Mouse (Mus musculus) CH12.LX (cell line): Measurements from ENCODE around the gene 2010300C02Rik. TPM values are rescaled to one million over a fixed set of nuclear protein-coding genes. Genes with fewer than 3 reads are reported as not detected.

Source experiments
- DNase-seq: peaks from one replicate; pipeline ENCODE4 v3.0.0-alpha.2; 2013; ENCODE audit errors: extremely low read depth
- H3K27ac ChIP-seq: 2 replicates; pipeline ENCODE4 v1.5.1; 2012; ENCODE audit warnings: low read depth, mild to moderate bottlenecking, control low read depth, moderate library complexity; ENCODE audit not compliant: insufficient read depth
- H3K27me3 ChIP-seq: replicated peaks from 2 replicates; pipeline ENCODE3; 2012; ENCODE audit warnings: inconsistent platforms
- H3K36me3 ChIP-seq, 2 experiments: replicated peaks in 1 of 2; 2 replicates each; pipeline versions ENCODE3 to v1.6.1; 2012; ENCODE audit warnings: inconsistent platforms in 1 of 2, low read length in 1 of 2, mild to moderate bottlenecking in 1 of 2, mixed read lengths in 1 of 2, moderate library complexity in 1 of 2; ENCODE audit not compliant: control insufficient read depth in 1 of 2, insufficient read depth in 1 of 2
- H3K4me1 ChIP-seq, 2 experiments: 2 replicates each; pipeline ENCODE4 v1.6.1; 2012; ENCODE audit warnings: inconsistent platforms in 1 of 2, moderate library complexity in 1 of 2; ENCODE audit not compliant: insufficient read depth in 2 of 2, control insufficient read depth in 1 of 2
- H3K4me2 ChIP-seq: 2 replicates; pipeline ENCODE4 v1.6.1; 2012; ENCODE audit warnings: low read depth, mild to moderate bottlenecking, control low read depth; ENCODE audit not compliant: poor library complexity, insufficient read depth, severe bottlenecking
- H3K4me3 ChIP-seq, 3 experiments: fragments of 150-350 bp in 1 of 3; sonication (generic) in 1 of 3; replicated peaks in 1 of 3; 2 replicates each; pipeline versions ENCODE3 to v1.5.1; 2011 to 2012; ENCODE audit warnings: low read depth in 2 of 3, low read length in 2 of 3, mild to moderate bottlenecking in 2 of 3, moderate library complexity in 2 of 3, control low read depth in 1 of 3, improper control_type of control experiment in 1 of 3, inconsistent platforms in 1 of 3, mixed read lengths in 1 of 3; ENCODE audit not compliant: poor library complexity in 1 of 3
- H3K79me2 ChIP-seq: replicated peaks from 2 replicates; pipeline ENCODE4 v1.6.1; 2012; ENCODE audit warnings: mild to moderate bottlenecking, moderate library complexity; ENCODE audit not compliant: control insufficient read depth, poor library complexity, insufficient read depth, severe bottlenecking; ENCODE audit errors: extremely low read depth
- H3K9ac ChIP-seq: 2 replicates; pipeline ENCODE4 v1.6.1; 2012; ENCODE audit warnings: low read depth, mild to moderate bottlenecking, control low read depth, moderate library complexity; ENCODE audit not compliant: insufficient read depth
- H3K9me3 ChIP-seq: replicated peaks from 2 replicates; pipeline ENCODE3; 2012; ENCODE audit warnings: low read length, inconsistent platforms, mixed read lengths
- BHLHE40 ChIP-seq: IDR thresholded peaks from 2 replicates; pipeline ENCODE4 v1.6.1; 2011; ENCODE audit warnings: mild to moderate bottlenecking, low read depth, low read length, improper control_type of control experiment
- CHD1 ChIP-seq: IDR thresholded peaks from 2 replicates; pipeline ENCODE4 v1.6.1; 2012; ENCODE audit warnings: low read depth, low read length, improper control_type of control experiment, inconsistent platforms
- GABPA ChIP-seq: IDR thresholded peaks from 2 replicates; pipeline ENCODE4 v1.6.1; 2012; ENCODE audit warnings: low read depth, low read length, improper control_type of control experiment, inconsistent platforms; ENCODE audit not compliant: insufficient replicate concordance
- JUN ChIP-seq: IDR thresholded peaks from 2 replicates; pipeline ENCODE4 v1.6.1; 2011; ENCODE audit warnings: low read depth, mild to moderate bottlenecking, low read length, improper control_type of control experiment, moderate library complexity; ENCODE audit not compliant: insufficient read depth
- JUND ChIP-seq: conservative IDR thresholded peaks from 2 replicates; pipeline ENCODE4 v1.6.1; 2011; ENCODE audit warnings: low read depth, low read length, improper control_type of control experiment
- KAT2A ChIP-seq: IDR thresholded peaks from 2 replicates; pipeline ENCODE4 v1.6.1; 2012; ENCODE audit warnings: low read length, improper control_type of control experiment, inconsistent platforms; ENCODE audit not compliant: insufficient replicate concordance
- MAFK ChIP-seq: IDR thresholded peaks from 2 replicates; pipeline ENCODE4 v1.6.1; 2011; ENCODE audit warnings: low read length, improper control_type of control experiment; ENCODE audit not compliant: insufficient replicate concordance
- MAX ChIP-seq: IDR thresholded peaks from 2 replicates; pipeline ENCODE4 v1.6.1; 2011; ENCODE audit warnings: low read length, improper control_type of control experiment
- MEF2A ChIP-seq: IDR thresholded peaks from 2 replicates; pipeline ENCODE4 v1.6.1; 2014; ENCODE audit warnings: low read depth, mild to moderate bottlenecking, inconsistent platforms, low read length, improper control_type of control experiment, borderline replicate concordance
- MXI1 ChIP-seq: IDR thresholded peaks from 2 replicates; pipeline ENCODE4 v1.6.1; 2011; ENCODE audit warnings: mild to moderate bottlenecking, low read depth, low read length, improper control_type of control experiment
- NRF1 ChIP-seq: IDR thresholded peaks from 2 replicates; pipeline ENCODE4 v1.6.1; 2014; ENCODE audit warnings: low read depth, mild to moderate bottlenecking, inconsistent platforms, low read length, improper control_type of control experiment, moderate library complexity
- PAX5 ChIP-seq: IDR thresholded peaks from 2 replicates; pipeline ENCODE4 v1.6.1; 2012; ENCODE audit warnings: low read length, inconsistent platforms, mixed read lengths
- POLR2A ChIP-seq: IDR thresholded peaks from 2 replicates; pipeline ENCODE4 v1.6.1; 2011; ENCODE audit warnings: low read depth, mild to moderate bottlenecking, improper control_type of control experiment, low read length
- POLR2AphosphoS2 ChIP-seq: IDR thresholded peaks from 2 replicates; pipeline ENCODE4 v1.6.1; 2011; ENCODE audit warnings: low read depth, low read length, improper control_type of control experiment
- RAD21 ChIP-seq: IDR thresholded peaks from 2 replicates; pipeline ENCODE4 v1.6.1; 2011; ENCODE audit warnings: low read depth, mild to moderate bottlenecking, low read length, improper control_type of control experiment, moderate library complexity
- TBP ChIP-seq: conservative IDR thresholded peaks from 2 replicates; pipeline ENCODE4 v1.6.1; 2011; ENCODE audit warnings: low read depth, low read length, improper control_type of control experiment
- TCF12 ChIP-seq: IDR thresholded peaks from 2 replicates; pipeline ENCODE4 v1.6.1; 2014; ENCODE audit warnings: low read depth, mild to moderate bottlenecking, inconsistent platforms, low read length, improper control_type of control experiment
- USF1 ChIP-seq: IDR thresholded peaks from 2 replicates; pipeline ENCODE4 v1.6.1; 2014; ENCODE audit warnings: low read depth, mild to moderate bottlenecking, inconsistent platforms, low read length, improper control_type of control experiment
- USF2 ChIP-seq: conservative IDR thresholded peaks from 2 replicates; pipeline ENCODE4 v1.6.1; 2011; ENCODE audit warnings: low read depth, low read length, improper control_type of control experiment
- ZMIZ1 ChIP-seq: IDR thresholded peaks from 2 replicates; pipeline ENCODE4 v1.6.1; 2012; ENCODE audit warnings: low read depth, mild to moderate bottlenecking, inconsistent platforms, low read length, improper control_type of control experiment
- ZNF384 ChIP-seq: IDR thresholded peaks from 2 replicates; pipeline ENCODE4 v1.6.1; 2012; ENCODE audit warnings: low read depth, low read length, improper control_type of control experiment, inconsistent platforms
- dilution Hi-C: fragments of 300-500 bp; cut with MboI; formaldehyde crosslinking; loops from 2 replicates; pipeline ENCODE4 v1.14.3; 2020; ENCODE audit warnings: low sequenced_read_pairs; ENCODE audit not compliant: extremely low pct_unique_long_range_greater_than_20kb, extremely low pct_ligation_motif_present
- in situ Hi-C: fragments of 300-500 bp; cut with MboI; formaldehyde crosslinking; loops from 3 replicates; pipeline ENCODE4 v1.14.3; 2019; ENCODE audit warnings: low sequenced_read_pairs, low pct_ligation_motif_present, low pct_unique_long_range_greater_than_20kb, mixed read lengths
- polyA plus RNA-seq: library from polyadenylated mRNA; unstranded; fragments of >175 nt; gene quantifications from 2 replicates; pipeline ENCODE4 v1.2.1, GENCODE M21; 2012; ENCODE audit warnings: low read depth; ENCODE audit not compliant: insufficient read length
- total RNA-seq, 2 experiments: library from RNA; depleted of rRNA; stranded (reverse); fragments of 300-350 nt in 1 of 2; fragments of >200 nt in 1 of 2; gene quantifications; 2 replicates each; pipeline ENCODE4 v1.2.3; 2012 to 2014

2010300C02Rik gene
- total and polyA plus RNA-seq, 3 experiments, result 0.08 to 0.25 (median 0.09) TPM

GRCm38 (mm10) chr1:37711596-37712356 lies 8.1 kb downstream of the 2010300C02Rik start:
- H3K4me1 ChIP-seq, result peaks cover 0 to 3% of the 10 kb centered on the region in 2 experiments; a peak in 1 of 4 replicates
- H3K27ac ChIP-seq, result no peak overlapping the region
- H3K27me3 ChIP-seq, result no peaks in the 10 kb centered on the region
- H3K79me2 ChIP-seq, result no peaks in the 10 kb centered on the region
- no peak overlapping the region for H3K4me3 ChIP-seq
- dilution Hi-C loops (no loop called here), in situ Hi-C loops (no loop called here)
- DNase-seq, result no peak
- no peak overlapping the region for H3K4me2 ChIP-seq
- no peaks in the 10 kb centered on the region for H3K36me3 ChIP-seq
- peaks cover 8% of the 10 kb centered on the region for H3K9me3 ChIP-seq
- TF ChIP-seq TBP, result no peak
- no peak for TF ChIP-seq JUND
- no peak for TF ChIP-seq POLR2AphosphoS2
- no peak for TF ChIP-seq TCF12
- no peak for TF ChIP-seq POLR2A
- no peak for TF ChIP-seq MEF2A
- H3K9ac ChIP-seq, result no peak overlapping the region

GRCm38 (mm10) chr1:37711082-37711481 lies 8.8 kb downstream of the 2010300C02Rik start:
- Histone ChIP-seq H3K4me2 (no peak overlapping the region), H3K27ac (no peak overlapping the region), H3K79me2 (no peaks in the 10 kb centered on the region), H3K9ac (no peak overlapping the region), H3K4me1 (peaks cover 0 to 3% of the 10 kb centered on the region in 2 experiments; a peak in 1 of 4 replicates), H3K27me3 (no peaks in the 10 kb centered on the region), H3K9me3 (peaks cover 8% of the 10 kb centered on the region), H3K4me3 (no peak overlapping the region), H3K36me3 (no peaks in the 10 kb centered on the region)
- no peak for TF ChIP-seq POLR2AphosphoS2
- TF ChIP-seq GABPA, result no peak
- no peak for TF ChIP-seq MAX
- no peak for TF ChIP-seq NRF1
- no peak for TF ChIP-seq ZMIZ1
- no peak for TF ChIP-seq ZNF384
- TF ChIP-seq RAD21, result no peak
- TF ChIP-seq MXI1, result no peak
- TF ChIP-seq JUND, result no peak
- TF ChIP-seq CHD1, result no peak
- no peak for TF ChIP-seq USF2
- no peak for TF ChIP-seq JUN
- no peak for TF ChIP-seq POLR2A
- TF ChIP-seq KAT2A, result no peak
- TF ChIP-seq TCF12, result no peak
- TF ChIP-seq PAX5, result no peak
- TF ChIP-seq MAFK, result no peak
- no peak for TF ChIP-seq USF1
- no peak for TF ChIP-seq BHLHE40
- dilution Hi-C loops, result no loop called here
- DNase-seq, result no peak
- in situ Hi-C loops, result no loop called here
